Mouse (Mus musculus): ENCODE data around the gene Cdh24. TPM values are rescaled to one million over a fixed set of nuclear protein-coding genes. Genes with fewer than 3 reads are reported as not detected.

Cdh24 gene
- polyA plus RNA-seq, 1 experiment from 2014 or later = 0.32 TPM

DNA sequence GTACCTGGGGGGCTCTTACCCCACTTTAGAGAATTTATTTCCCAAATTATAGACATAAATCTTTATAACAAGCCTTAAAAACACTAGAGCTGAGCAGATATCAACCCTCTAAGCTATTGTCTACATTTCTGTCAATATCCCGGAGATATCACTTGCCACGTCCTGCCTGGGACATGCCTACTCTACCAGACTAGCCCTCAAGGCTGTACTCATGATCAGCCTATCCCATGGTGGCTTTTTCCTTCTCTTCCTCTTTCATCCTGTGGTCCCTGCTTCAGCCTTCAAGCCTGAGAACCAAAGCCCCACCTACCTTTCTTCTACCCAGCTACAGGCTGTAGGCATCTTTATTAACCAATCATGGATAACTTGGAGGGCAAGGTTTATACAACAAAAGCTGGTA, 11.4 kb downstream of the Cdh24 start:
- WGBS = 93% methylated on average over 2 of the region's 2 CpGs
- DNase-seq (ENCODE audit: low spot score) (no peak), ATAC-seq (no peak)
- no peaks in the 10 kb centered on the region for H3K9me3 ChIP-seq (ENCODE audit: low read length)
- no peak overlapping the region for H3K4me2 ChIP-seq (replicated peaks; ENCODE audit: low read depth, low read length)
- no peak overlapping the region for H3K4me3 ChIP-seq (ENCODE audit: low read depth, low read length)
- H3K36me3 ChIP-seq (ENCODE audit: insufficient read depth, low read length) = 0 out of 2 replicates have a peak, but pooled peaks cover 5% of the 10 kb centered on the region
- no peaks in the 10 kb centered on the region for H3K27me3 ChIP-seq (replicated peaks; ENCODE audit: insufficient read depth, low read length)
- TF ChIP-seq CTCF (IDR thresholded peaks at IDR 0.05) = no peak
- no peak for TF ChIP-seq EP300 (IDR thresholded peaks at IDR 0.05)
- H3K9ac ChIP-seq (replicated peaks; ENCODE audit: low read depth) = no peak overlapping the region
- no peak overlapping the region for H3K27ac ChIP-seq (ENCODE audit: low read length)
- no peaks in the 10 kb centered on the region for H3K4me1 ChIP-seq (ENCODE audit: insufficient read depth, low read depth, low read length)

DNA sequence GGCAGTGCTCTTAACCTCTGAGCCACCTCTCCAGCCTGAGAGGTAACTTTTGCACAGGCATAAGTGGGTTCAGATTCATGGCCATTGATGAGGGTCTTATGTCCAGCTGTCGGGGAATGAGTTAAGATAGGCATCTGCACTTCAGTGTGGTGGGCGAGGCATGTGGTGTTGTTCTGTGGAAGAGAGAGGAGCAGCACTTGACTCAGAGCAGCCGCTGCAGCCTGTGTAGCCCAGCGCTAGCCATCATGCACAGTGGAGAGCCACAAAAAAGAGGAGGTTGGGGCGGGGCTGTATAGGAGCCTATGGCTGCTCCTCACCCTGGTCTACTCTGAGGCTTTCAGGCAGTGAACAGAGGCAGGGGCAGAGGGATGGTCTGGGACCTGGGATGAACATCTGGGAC, 13.1 kb downstream of the Cdh24 start:
- Histone ChIP-seq H3K4me3 (ENCODE audit: low read depth, low read length) (no peak overlapping the region), H3K27ac (ENCODE audit: low read length) (no peak overlapping the region), H3K9ac (replicated peaks; ENCODE audit: low read depth) (no peak overlapping the region), H3K4me2 (replicated peaks; ENCODE audit: low read depth, low read length) (no peak overlapping the region), H3K9me3 (ENCODE audit: low read length) (no peaks in the 10 kb centered on the region), H3K36me3 (ENCODE audit: insufficient read depth, low read length) (0 out of 2 replicates have a peak, but pooled peaks cover 5% of the 10 kb centered on the region), H3K4me1 (ENCODE audit: insufficient read depth, low read depth, low read length) (no peaks in the 10 kb centered on the region), H3K27me3 (replicated peaks; ENCODE audit: insufficient read depth, low read length) (no peaks in the 10 kb centered on the region)
- no peak for TF ChIP-seq CTCF (IDR thresholded peaks at IDR 0.05)
- no peak for TF ChIP-seq EP300 (IDR thresholded peaks at IDR 0.05)
- DNase-seq (ENCODE audit: low spot score) = no peak
- ATAC-seq = no peak
- 56% methylated on average over 5 of the region's 5 CpGs for WGBS

DNA sequence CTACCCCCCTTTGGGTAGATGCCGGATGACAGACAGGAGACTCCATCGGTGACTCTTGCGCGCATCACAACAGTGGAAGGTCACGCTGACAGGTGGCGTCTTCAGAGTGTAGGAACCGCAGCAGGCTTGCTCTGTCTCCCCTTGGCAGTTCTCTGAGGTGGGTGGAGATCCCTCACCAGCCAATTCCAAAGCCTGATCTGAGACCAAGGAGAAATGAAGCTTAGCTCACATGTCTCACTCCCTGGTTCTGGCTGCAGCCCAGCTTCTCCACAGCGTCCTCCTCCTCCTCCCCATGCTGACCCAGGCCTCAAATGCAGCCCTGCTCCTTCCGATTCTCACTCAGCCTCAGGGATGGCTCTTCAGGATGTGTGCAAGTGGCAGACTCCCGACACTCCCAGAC, 16.2 kb downstream of the Cdh24 start:
- TF ChIP-seq EP300 (IDR thresholded peaks at IDR 0.05) (no peak), CTCF (IDR thresholded peaks at IDR 0.05) (no peak)
- WGBS = 75% methylated on average over 10 of the region's 10 CpGs
- Histone ChIP-seq H3K4me1 (ENCODE audit: insufficient read depth, low read depth, low read length) (no peaks in the 10 kb centered on the region), H3K9me3 (ENCODE audit: low read length) (no peaks in the 10 kb centered on the region), H3K27ac (ENCODE audit: low read length) (no peak overlapping the region), H3K9ac (replicated peaks; ENCODE audit: low read depth) (no peak overlapping the region), H3K27me3 (replicated peaks; ENCODE audit: insufficient read depth, low read length) (no peaks in the 10 kb centered on the region), H3K36me3 (ENCODE audit: insufficient read depth, low read length) (no peaks in the 10 kb centered on the region), H3K4me3 (ENCODE audit: low read depth, low read length) (no peak overlapping the region), H3K4me2 (replicated peaks; ENCODE audit: low read depth, low read length) (no peak overlapping the region)
- ATAC-seq (no peak), DNase-seq (ENCODE audit: low spot score) (no peak)

DNA sequence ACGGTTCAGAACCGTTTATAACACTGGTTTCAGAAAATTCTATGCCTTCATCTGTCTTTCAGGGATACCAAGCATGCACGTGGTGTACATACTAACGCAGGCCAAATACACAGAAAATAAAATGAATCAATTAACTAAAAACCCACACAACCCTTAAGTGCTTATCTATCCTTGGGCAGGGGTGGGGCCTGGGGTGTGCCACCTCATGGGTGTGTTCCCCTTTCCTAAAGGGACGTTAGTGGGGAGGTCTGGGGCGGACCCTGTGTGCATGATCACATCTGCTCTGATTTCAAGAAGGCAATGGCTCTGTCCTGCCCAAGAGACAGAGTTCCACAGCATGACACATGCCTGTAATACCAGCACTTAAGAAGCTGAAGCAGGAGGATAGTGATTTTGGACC, 17.8 kb downstream of the Cdh24 start:
- Histone ChIP-seq H3K4me2 (replicated peaks; ENCODE audit: low read depth, low read length) (no peak overlapping the region), H3K4me3 (ENCODE audit: low read depth, low read length) (no peak overlapping the region), H3K4me1 (ENCODE audit: insufficient read depth, low read depth, low read length) (no peaks in the 10 kb centered on the region), H3K27ac (ENCODE audit: low read length) (no peak overlapping the region), H3K36me3 (ENCODE audit: insufficient read depth, low read length) (no peaks in the 10 kb centered on the region), H3K9ac (replicated peaks; ENCODE audit: low read depth) (no peak overlapping the region), H3K27me3 (replicated peaks; ENCODE audit: insufficient read depth, low read length) (no peaks in the 10 kb centered on the region), H3K9me3 (ENCODE audit: low read length) (no peaks in the 10 kb centered on the region)
- no peak for TF ChIP-seq EP300 (IDR thresholded peaks at IDR 0.05)
- no peak for ATAC-seq
- no peak for DNase-seq (ENCODE audit: low spot score)
- WGBS = 73% methylated on average over 6 of the region's 6 CpGs

DNA sequence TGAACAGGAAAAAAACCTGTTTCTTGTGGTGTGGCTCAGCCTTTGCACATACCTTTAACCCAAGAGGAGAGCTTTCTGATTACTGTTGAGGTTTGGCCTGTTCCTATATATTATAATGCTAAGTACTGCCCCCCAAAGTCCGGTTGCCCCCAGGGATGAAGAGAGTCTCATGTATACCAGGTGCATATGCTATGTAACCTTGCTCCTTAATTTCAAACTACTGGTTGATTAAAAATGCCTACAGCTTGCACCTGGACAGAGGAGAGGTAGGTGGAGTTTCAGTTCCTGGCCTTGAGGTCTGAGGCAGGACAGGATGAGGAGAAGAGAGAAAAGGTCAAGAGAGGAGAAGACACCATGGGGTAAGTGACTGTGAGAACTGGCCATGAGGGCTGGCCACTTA, 20.0 kb downstream of the Cdh24 start, which contains the start of gene Psmb11:
Psmb11 (plus strand) TSS at position 301 of the 400 bp plus-strand sequence.
- Histone ChIP-seq H3K4me1 (ENCODE audit: insufficient read depth, low read depth, low read length) (0 out of 2 replicates have a peak, but pooled peaks cover 3% of the 10 kb centered on the region), H3K36me3 (ENCODE audit: insufficient read depth, low read length) (no peaks in the 10 kb centered on the region), H3K27ac (ENCODE audit: low read length) (no peak within 1 kb of the TSS), H3K4me2 (replicated peaks; ENCODE audit: low read depth, low read length) (no peak within 1 kb of the TSS), H3K9me3 (ENCODE audit: low read length) (no peaks in the 10 kb centered on the region), H3K27me3 (replicated peaks; ENCODE audit: insufficient read depth, low read length) (no peaks in the 10 kb centered on the region), H3K9ac (replicated peaks; ENCODE audit: low read depth) (0 out of 2 replicates have a peak within 1 kb of the TSS, but pooled peaks have one; percentile 19), H3K4me3 (ENCODE audit: low read depth, low read length) (no peak within 1 kb of the TSS)
- DNase-seq (ENCODE audit: low spot score) (no peak), ATAC-seq (no peak)
- WGBS = 85% methylated on average over 1 of the region's 1 CpGs
- TF ChIP-seq EP300 (IDR thresholded peaks at IDR 0.05) (no peak), CTCF (IDR thresholded peaks at IDR 0.05) (no peak)

DNA sequence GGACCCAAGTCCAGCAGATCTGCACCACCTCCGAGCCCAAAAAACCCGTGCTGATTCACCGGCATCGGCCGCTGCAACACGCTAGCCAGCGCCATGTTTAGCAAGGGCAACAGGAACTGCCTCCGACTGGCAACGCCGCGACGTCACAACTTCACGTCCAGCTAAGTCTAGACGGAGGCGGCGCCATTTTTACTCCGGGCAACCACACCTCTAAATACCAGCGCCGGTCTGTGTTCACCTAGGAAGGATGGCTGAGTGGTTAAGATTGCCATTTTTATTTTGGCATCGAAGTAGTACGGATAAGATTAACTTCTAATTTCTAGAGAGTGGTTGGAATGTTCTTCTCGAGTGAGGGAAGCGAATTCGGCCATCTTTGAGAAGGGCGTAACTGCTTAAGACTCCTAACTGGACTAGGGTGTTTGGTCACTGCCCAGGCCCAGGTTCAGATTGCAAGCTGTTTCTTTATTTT, 23.2 kb downstream of the Cdh24 start, which contains the start of gene Psmb5:
Psmb5 (minus strand) TSS at position 126 of the 469 bp plus-strand sequence.
- H3K4me1 ChIP-seq (ENCODE audit: insufficient read depth, low read depth, low read length) = 0 out of 2 replicates have a peak, but pooled peaks cover 3% of the 10 kb centered on the region
- peak within 1 kb of the TSS; percentile 60 for H3K27ac ChIP-seq (ENCODE audit: low read length)
- peak within 1 kb of the TSS; percentile 79 for H3K4me2 ChIP-seq (replicated peaks; ENCODE audit: low read depth, low read length)
- H3K9me3 ChIP-seq (ENCODE audit: low read length) = no peaks in the 10 kb centered on the region
- no peaks in the 10 kb centered on the region for H3K36me3 ChIP-seq (ENCODE audit: insufficient read depth, low read length)
- TF ChIP-seq EP300 (IDR thresholded peaks at IDR 0.05) (peak; percentile 60; the same call in 1 of the 2 replicates), CTCF (IDR thresholded peaks at IDR 0.05) (no peak)
- peak within 1 kb of the TSS; percentile 70 for H3K9ac ChIP-seq (replicated peaks; ENCODE audit: low read depth)
- peak within 1 kb of the TSS; percentile 74 for H3K4me3 ChIP-seq (ENCODE audit: low read depth, low read length)
- WGBS = under 1% methylated on average over 23 of the region's 25 CpGs
- DNase-seq (ENCODE audit: low spot score) = peak; percentile 96
- H3K27me3 ChIP-seq (replicated peaks; ENCODE audit: insufficient read depth, low read length) = no peaks in the 10 kb centered on the region
- peak; percentile 95 for ATAC-seq
